15 mouse cellular contexts compared by ENCODE assay signal in the genomic region with DNA sequence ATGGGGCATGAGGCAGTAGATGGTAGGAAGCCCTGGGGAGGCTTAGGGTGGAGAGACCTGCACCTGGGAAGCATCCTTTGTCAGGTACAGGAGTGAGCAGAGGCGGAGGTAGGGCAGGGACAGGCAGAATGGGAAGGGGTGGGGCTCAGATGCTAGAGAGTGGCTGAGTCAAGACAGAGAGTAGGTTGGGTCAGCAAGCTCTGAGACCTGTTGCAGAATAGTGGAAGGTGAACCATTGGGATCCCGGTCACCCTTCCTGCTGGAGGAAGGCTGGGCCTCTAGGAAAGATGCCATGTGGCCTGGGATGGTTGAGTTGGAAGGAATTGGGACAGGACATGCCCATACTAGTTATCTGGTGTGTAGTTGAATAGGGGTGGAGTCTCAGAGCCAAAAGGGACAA. TPM values are rescaled to one million over a fixed set of nuclear protein-coding genes. Genes with fewer than 3 reads are reported as not detected.
"Had no signal": no experiment of that assay in that cellular context is flagged by ENCODE, and none has a peak within 500 bp of the region (broad histone marks: within the 10 kb centered on the region; RNA-seq: fewer than 3 reads in every experiment).

No protein-coding gene starts in this region.

- H3K27me3 ChIP-seq: liver, embryonic 15.5 days; neural tube, embryonic 13.5 days had no signal

- H3K4me3 ChIP-seq: limb, embryonic 10.5 days; liver, embryonic 15.5 days; midbrain, embryonic 10.5 days; neural tube, embryonic 13.5 days had no signal

- H3K9ac ChIP-seq: liver, embryonic 15.5 days; neural tube, embryonic 13.5 days had no signal

- DNase-seq: kidney, adult 11 months; kidney, adult 9 months; kidney, postnatal 10 days; kidney, postnatal 4 days; lung, adult 2 months; lung, postnatal 14 days; retina, postnatal 1 day; right cerebral cortex, postnatal 25 days; thymus, postnatal 36 days had no signal

- H3K27ac ChIP-seq: limb, embryonic 10.5 days; liver, embryonic 15.5 days; midbrain, embryonic 10.5 days; neural tube, embryonic 13.5 days had no signal

- H3K4me2 ChIP-seq: liver, embryonic 11.5 days; liver, embryonic 15.5 days; neural tube, embryonic 13.5 days had no signal

- ATAC-seq: midbrain, embryonic 16.5 days had no signal

- H3K9me3 ChIP-seq: limb, embryonic 10.5 days; liver, embryonic 15.5 days; midbrain, embryonic 10.5 days; neural tube, embryonic 13.5 days had no signal

RNA-seq across cellular contexts. Expression of gene Ghrh, which starts 45.0 kb away (rescaled TPM):
- polyA plus RNA-seq: limb, embryonic 10.5 days; liver, embryonic 11.5 days; lung, adult 2 months had no signal
